Mouse (Mus musculus) brain, adult 2 months (tissue): ENCODE measurements around the gene Rp9.
"Not testable (repeated sequence)": the region's sequence is repeated elsewhere in the genome, so short reads cannot be mapped to it uniquely, and the experiment has no call there.

Source experiments
- DNase-seq: peaks from one replicate; pipeline ENCODE4 v3.0.0; 2011; ENCODE audit warnings: low read depth, low spot score

Rp9 gene

GRCm38 (mm10) chr9:22420491-22420890 lies 49.1 kb downstream of the Rp9 start:
- peak; percentile 69 for DNase-seq

DNA sequence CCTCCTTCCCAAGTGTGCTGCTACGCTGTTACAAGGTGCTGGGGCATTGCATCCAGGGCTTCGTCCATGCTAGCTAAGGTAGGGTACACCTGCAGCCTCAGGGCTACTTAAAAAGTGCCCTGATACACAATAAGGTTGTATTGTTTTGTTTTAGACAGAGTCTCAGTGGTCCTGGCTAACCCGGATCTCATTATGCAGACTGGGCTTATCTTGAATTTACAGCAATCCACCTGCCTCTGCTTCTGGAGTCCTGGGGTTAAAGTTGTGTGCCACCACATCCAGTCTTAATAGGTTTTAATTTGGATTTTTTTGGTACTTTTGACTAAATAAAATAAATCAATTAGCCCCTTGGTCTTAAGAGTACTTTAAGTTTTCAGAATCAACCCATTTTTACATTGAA lies 49.7 kb downstream of the Rp9 start:
- DNase-seq: no peak

DNA sequence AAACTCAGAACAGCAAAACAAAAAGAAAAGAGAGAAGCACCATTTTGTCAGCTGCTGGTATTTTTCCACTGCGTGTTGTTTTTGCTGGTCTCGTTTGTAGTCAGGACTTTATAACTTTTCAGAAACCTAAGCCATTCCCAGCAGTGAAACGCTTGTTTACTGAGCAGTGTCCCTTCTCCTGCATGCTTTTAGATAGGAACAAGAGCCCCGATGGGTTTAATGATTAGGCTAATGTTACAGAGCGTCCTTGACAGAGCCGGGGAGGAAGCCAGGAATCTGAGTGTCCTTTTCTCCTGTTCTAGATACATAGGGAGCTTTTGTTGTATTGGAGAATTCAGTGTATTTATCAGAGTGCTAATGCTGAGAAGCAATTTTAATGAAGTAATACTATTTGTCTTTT lies 52.0 kb downstream of the Rp9 start:
- no peak for DNase-seq

GRCm38 (mm10) chr9:22416187-22416586 lies 53.4 kb downstream of the Rp9 start:
- no peak for DNase-seq

DNA sequence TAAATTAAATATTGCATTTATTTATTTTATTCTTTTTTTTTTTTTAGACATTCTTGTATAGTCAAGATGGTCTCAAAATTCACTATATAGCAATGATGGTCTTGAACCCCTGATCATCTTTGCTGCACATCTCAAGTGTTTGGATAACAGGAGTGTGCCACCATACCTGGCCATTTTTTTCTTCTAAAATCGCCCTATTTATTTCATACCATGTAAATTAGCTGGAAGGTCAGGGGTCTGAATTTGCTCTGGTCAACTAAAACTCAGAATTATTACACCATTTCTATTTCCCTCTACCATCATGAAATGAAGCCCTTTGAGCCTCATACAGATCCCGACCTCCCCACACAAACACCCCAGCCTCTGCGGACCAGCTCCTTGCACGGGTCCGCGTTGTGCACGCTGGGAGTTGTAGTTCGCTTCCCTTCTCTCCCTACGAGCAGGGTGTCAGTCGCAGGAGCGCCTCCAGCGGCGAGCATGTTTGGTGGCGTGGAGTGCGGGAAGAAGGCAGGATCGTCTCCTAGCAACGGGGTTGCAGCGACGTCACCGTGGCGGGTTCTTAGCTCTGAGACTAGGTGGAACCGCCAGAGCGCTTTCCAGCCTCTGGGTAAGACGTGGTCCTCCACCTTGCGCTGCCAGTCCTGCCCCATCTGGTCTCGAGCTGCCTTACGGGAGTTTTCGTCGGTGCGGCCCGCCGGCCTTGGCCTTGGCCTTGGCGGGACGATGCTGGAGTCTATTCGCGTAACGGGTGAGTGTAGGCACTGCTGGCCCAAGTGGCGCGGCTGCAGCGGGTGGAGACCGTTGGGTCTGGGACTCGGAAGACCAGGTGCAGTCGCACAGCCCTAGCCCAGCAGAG lies 58.3 kb downstream of the Rp9 start, which contains the start of gene 9530077C05Rik:
TSS of gene 9530077C05Rik (plus strand) at position 512 of the 856 bp plus-strand sequence.
- peak; percentile 100 for DNase-seq

GRCm38 (mm10) chr9:22409501-22409900 lies 60.0 kb downstream of the Rp9 start:
- DNase-seq: no peak

GRCm38 (mm10) chr9:22408344-22408743 lies 61.2 kb downstream of the Rp9 start:
- DNase-seq: peak; percentile 84

- not testable (repeated sequence) for DNase-seq
Observed at GRCm38 (mm10) chr9:22407633-22408032, 61.9 kb downstream of the Rp9 start.

DNA sequence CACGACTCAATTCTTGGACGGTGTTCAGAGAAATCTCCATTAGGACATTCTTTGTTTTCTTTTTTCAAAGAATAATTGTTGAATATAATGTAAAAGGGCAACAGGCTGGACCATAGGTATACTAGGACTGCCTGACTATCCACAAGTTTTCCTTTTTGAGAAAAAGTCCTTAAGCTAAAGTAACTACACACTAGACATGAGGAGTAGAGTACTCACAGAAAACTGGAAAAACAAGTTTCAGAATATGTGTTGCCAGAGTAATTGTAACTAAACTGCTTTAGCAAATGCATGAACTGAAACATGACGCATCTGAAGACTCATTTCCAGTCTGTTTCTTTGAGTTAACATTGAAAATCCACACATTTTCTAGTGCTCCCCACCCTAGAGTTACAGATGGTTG lies 64.1 kb downstream of the Rp9 start:
- no peak for DNase-seq

DNA sequence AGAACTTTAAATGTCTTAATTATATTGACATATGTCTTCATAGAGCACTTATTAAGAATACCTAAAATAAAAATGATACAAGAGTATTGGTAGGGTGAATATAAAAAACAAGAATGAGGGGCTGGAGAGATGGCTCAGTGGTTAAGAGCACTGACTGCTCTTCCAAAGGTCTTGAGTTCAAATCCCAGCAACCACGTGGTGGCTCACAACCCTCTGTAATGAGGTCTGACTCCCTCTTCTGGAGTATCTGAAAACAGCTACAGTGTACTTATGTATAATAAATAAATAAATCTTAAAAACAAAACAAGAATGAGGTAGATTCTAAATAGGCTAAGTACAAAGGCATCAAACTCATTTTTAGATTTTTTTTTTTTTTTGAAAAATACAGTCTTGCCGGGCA lies 66.0 kb downstream of the Rp9 start:
- DNase-seq: not testable (repeated sequence)

GRCm38 (mm10) chr9:22402976-22403375 lies 66.6 kb downstream of the Rp9 start:
- no peak for DNase-seq

DNA sequence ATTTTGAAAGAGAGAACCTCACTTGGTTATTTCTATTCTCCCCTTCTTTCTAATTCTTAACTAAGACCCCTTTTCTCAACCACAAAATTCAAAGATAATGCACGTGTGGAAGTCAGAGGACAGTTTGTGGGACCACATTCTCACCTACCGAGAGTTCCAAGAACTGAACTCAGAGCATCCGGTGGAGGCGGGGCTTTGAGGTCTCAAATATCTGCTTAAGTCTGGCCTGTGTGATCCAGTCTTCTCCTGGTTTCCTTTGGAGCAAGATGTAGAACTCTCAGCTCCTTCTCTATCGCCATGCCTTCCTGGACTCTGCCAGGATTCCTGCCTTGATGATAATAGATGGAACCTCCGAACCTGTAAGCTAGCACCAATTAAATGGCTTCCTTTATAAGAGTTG lies 67.5 kb downstream of the Rp9 start:
- no peak for DNase-seq

DNA sequence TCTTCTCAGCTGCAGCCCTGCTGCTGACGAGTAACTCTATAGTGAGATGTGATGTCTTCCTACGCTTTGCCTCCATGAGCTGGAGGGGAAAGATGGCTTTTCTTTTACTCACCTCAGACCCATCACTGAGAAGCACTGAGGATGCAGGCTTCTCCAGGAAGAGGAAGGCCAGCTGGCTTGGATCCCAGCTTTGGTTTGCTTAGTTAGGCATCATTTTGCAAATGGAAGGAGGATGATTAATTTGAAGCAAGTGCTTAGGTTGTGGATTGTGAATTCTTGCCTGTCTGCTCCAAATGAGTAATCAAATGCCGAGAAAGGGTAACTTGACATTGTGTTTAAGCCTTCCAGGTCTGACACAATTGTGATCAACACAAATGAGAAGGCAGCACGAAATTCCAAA lies 70.5 kb downstream of the Rp9 start:
- DNase-seq: peak; percentile 64

- DNase-seq: no peak
Observed at GRCm38 (mm10) chr9:22394725-22395124, 74.8 kb downstream of the Rp9 start.

DNA sequence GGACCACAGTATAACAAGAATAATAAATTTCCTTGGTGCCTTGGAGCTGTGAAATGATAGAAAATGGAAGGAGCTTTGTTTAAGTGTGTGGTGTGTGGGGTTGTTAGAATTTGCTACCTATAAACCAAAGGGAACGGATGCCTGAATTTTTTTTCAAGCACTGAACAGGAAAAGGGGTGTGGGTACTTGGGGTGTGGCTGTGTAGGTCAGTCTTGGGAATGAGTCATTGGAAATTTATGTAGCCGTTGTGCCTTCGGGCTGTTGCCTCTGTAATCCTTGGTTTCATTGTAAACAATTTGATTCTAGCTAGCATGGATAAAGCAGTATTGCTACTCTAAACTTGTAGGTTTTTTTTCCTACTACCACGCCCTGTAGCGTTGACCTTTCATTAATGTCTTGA lies 79.2 kb downstream of the Rp9 start:
- DNase-seq: no peak

GRCm38 (mm10) chr9:22389736-22390245 lies 79.8 kb downstream of the Rp9 start:
- DNase-seq: no peak

GRCm38 (mm10) chr9:22389021-22389476 lies 80.5 kb downstream of the Rp9 start, which contains the start of gene Anln:
TSS of gene Anln (minus strand) at chr9:22389188.
- peak; percentile 92 for DNase-seq

- DNase-seq: no peak
Observed at GRCm38 (mm10) chr9:22388401-22388980, 81.1 kb downstream of the Rp9 start.

- no peak for DNase-seq
Observed at GRCm38 (mm10) chr9:22387901-22388300, 81.6 kb downstream of the Rp9 start.

- DNase-seq: no peak
Observed at GRCm38 (mm10) chr9:22385890-22386289, 83.7 kb downstream of the Rp9 start.

DNA sequence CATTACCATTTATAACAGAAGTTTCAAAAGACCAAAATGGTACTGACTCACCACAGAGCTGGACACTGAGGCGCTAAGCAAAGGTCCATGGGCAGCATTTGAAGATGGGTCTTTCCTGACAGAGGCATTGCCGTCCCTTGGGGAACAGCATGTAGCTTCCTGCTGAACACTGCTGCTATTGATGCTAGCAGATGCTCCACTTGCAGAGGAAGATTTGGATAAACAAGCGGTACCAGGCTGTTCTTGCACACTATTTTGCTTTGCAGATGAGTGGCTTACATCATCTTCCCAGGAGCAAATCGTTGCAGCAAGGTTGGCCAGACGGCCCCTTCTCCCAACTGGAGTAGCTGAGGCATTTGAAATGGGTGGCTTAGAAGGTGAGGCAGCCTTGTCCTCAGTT lies 93.5 kb downstream of the Rp9 start:
- DNase-seq: peak; percentile 92

GRCm38 (mm10) chr9:22372760-22373159 lies 96.8 kb downstream of the Rp9 start:
- DNase-seq: peak; percentile 38

DNA sequence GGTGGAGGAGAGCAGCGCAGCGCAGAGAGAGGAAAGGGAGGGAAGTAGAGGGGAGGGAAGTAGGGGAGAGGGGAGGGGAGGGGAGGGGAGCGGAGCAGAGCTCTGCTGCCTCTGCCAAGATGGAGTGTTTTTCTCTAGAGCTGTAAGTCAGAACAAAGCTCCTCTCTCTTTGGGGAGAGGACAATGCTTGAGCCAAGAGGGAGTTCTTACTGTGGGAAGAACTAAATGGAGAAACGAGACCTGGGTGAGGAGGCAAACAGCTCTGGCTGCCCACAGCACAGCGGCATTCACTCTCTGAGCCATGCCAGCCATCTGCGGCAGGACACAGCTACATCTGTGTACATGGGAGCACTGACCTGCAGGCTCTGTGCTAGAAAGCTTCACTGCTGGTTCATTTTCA lies 101.5 kb downstream of the Rp9 start:
- peak; percentile 78 for DNase-seq
